Mouse (Mus musculus): ENCODE measurements around the gene Cops3. TPM values are rescaled to one million over a fixed set of nuclear protein-coding genes. Genes with fewer than 3 reads are reported as not detected.

Gene Cops3
- total RNA-seq, 2 experiments from 2014 or later, result 69.4 to 71.9 TPM

GRCm38 (mm10) chr11:59782091-59782590 lies 57.5 kb downstream of the Cops3 start:
- no peak for DNase-seq (ENCODE audit: low spot score in 2 of 2)
- intact Hi-C loops (cut with DNase I), result no loop called here

- no peak for DNase-seq (ENCODE audit: low spot score in 2 of 2)
- intact Hi-C loops (cut with DNase I), result no loop called here
Observed at GRCm38 (mm10) chr11:59780241-59780640, 59.4 kb downstream of the Cops3 start.

GRCm38 (mm10) chr11:59779406-59779805 lies 60.2 kb downstream of the Cops3 start:
- DNase-seq (ENCODE audit: low spot score in 2 of 2), result no peak
- intact Hi-C loops (cut with DNase I), result no loop called here

- intact Hi-C loops (cut with DNase I), result no loop called here
- no peak for DNase-seq (ENCODE audit: low spot score in 2 of 2)
Observed at GRCm38 (mm10) chr11:59778874-59779223, 60.8 kb downstream of the Cops3 start.

- peak; percentile 50 to 67 for DNase-seq (ENCODE audit: low spot score in 2 of 2)
- intact Hi-C loops (cut with DNase I), result no loop called here
Observed at GRCm38 (mm10) chr11:59778181-59778873, 61.3 kb downstream of the Cops3 start.

- DNase-seq (ENCODE audit: low spot score in 2 of 2), result no peak
- intact Hi-C loops (cut with DNase I), result no loop called here
Observed at GRCm38 (mm10) chr11:59777259-59777658, 62.4 kb downstream of the Cops3 start.

GRCm38 (mm10) chr11:59775435-59776148 lies 64.0 kb downstream of the Cops3 start:
- intact Hi-C loops (cut with DNase I), result no loop called here
- no peak for DNase-seq (ENCODE audit: low spot score in 2 of 2)

- no peak for DNase-seq (ENCODE audit: low spot score in 2 of 2)
- intact Hi-C loops (cut with DNase I), result no loop called here
Observed at GRCm38 (mm10) chr11:59774522-59774921, 65.1 kb downstream of the Cops3 start.

GRCm38 (mm10) chr11:59772902-59773301 lies 66.7 kb downstream of the Cops3 start:
- no peak for DNase-seq (ENCODE audit: low spot score in 2 of 2)
- intact Hi-C loops (cut with DNase I), result no loop called here

- intact Hi-C loops (cut with DNase I), result no loop called here
- DNase-seq (ENCODE audit: low spot score in 2 of 2), result no peak
Observed at GRCm38 (mm10) chr11:59772291-59772690, 67.3 kb downstream of the Cops3 start.

- intact Hi-C loops (cut with DNase I), result no loop called here
Observed at GRCm38 (mm10) chr11:59770753-59771152, 68.9 kb downstream of the Cops3 start.

GRCm38 (mm10) chr11:59769738-59770137 lies 69.9 kb downstream of the Cops3 start:
- DNase-seq (ENCODE audit: low spot score in 2 of 2), result no peak
- intact Hi-C loops (cut with DNase I), result loop anchor here (5.0 kb wide), 1 partner anchor 147 kb away; no protein-coding TSS in a partner anchor

More at GRCm38 (mm10) chr11:59770753-59771152, 68.9 kb downstream of the Cops3 start:
- DNase-seq (ENCODE audit: low spot score in 2 of 2), result no peak

- intact Hi-C loops (cut with DNase I), result loop anchor here (5.0 kb wide), 1 partner anchor 147 kb away; no protein-coding TSS in a partner anchor
- peak in 1 of 2 experiments; percentile 63 for DNase-seq (ENCODE audit: low spot score in 2 of 2)
Observed at GRCm38 (mm10) chr11:59769307-59769706, 70.3 kb downstream of the Cops3 start.

Other genes starting within 250 kb of the Cops3 start
- not detected for gene Olfr223, start 246.5 kb downstream of the Cops3 start, total RNA-seq (2021)
- gene Mprip, start 178.5 kb downstream of the Cops3 start, total RNA-seq (2021), result 100 to 1,000 TPM; 276 to 292 TPM
- gene Pld6, start 52.2 kb downstream of the Cops3 start, total RNA-seq (2021), result 1 to 10 TPM in 1 of 2 experiments, under 1 TPM in 1; 0.46 to 1.5 TPM
- gene Flcn, start 29.8 kb downstream of the Cops3 start, total RNA-seq (2021), result 10 to 100 TPM; 46.6 to 51.1 TPM
- gene Nt5m, start 391 bp downstream of the Cops3 start, total RNA-seq (2021), result 10 to 100 TPM; 51.5 to 57.5 TPM
- gene Med9, start 108.4 kb upstream of the Cops3 start, total RNA-seq (2021), result 10 to 100 TPM; 38.8 to 39.7 TPM
- 10 to 100 TPM in 1 of 2 experiments, 1 to 10 TPM in 1; 9.3 to 12.1 TPM for gene Rasd1, start 125.1 kb upstream of the Cops3 start, total RNA-seq (2021)
- 1 to 10 TPM; 5.0 to 7.6 TPM for gene Pemt, start 206.7 kb upstream of the Cops3 start, total RNA-seq (2021)